Mouse (Mus musculus): ENCODE measurements at regions not wholly inside any gene's neighbourhood (a gene's known extent, or its start where the extent isn't known, plus 50 kb on each side); places are given as distances from the start of the nearest gene placed in this dataset.
A peak's percentile ranks its signal among the peaks of the same experiment; 100 is the strongest.

DNA sequence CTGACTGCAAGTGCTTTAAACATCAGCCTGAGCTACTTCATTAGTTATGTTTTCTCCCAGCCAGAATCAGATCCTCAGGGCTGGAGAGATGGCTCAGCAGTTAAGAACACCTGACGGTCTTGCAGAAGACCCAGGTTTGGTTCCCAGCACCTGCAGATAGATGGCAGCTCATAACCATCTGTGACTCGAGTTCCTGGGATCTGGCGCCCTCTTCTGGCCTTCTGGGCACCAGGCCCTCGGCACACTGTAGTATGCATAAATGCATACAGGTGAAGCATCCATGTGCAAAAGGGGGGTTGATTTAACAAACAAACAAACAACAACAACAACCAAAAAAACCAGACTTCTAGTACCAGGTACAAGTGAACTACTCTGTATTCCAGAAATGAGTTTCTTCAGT is 297.7 kb upstream of the Tgfbr2 start:
- peak; percentile 42; the same call in 1 of the 2 replicates for TF ChIP-seq CTCF (IDR thresholded peaks at IDR 0.05; ENCODE audit: low read depth)
- no peak for TF ChIP-seq EP300 (optimal IDR thresholded peaks at IDR 0.05)
